Mouse (Mus musculus) erythroblast, embryonic 14.5 days (primary cell): ENCODE measurements around the gene Hpcal4.

ENCODE experiments used
- GATA1 ChIP-seq: IDR thresholded peaks from 2 replicates; pipeline ENCODE4 v1.6.1; 2012; ENCODE audit warnings: low read length, inconsistent platforms, mixed read lengths
- TAL1 ChIP-seq: IDR thresholded peaks from 3 replicates; pipeline ENCODE4 v1.6.1; 2012; ENCODE audit warnings: low read length, inconsistent platforms, mixed read lengths

GRCm38 (mm10) chr4:123227707-123228106 is 44.7 kb downstream of the Hpcal4 start:
- TF ChIP-seq GATA1 (no peak), TAL1 (no peak)
